Mouse (Mus musculus): ENCODE measurements around the gene Gulp1. TPM values are rescaled to one million over a fixed set of nuclear protein-coding genes. Genes with fewer than 3 reads are reported as not detected.

Gulp1 gene
- polyA plus RNA-seq, 1 experiment from 2014 or later, result 8.4 TPM

GRCm38 (mm10) chr1:44679415-44679814, 128.1 kb downstream of the Gulp1 start:
- H3K36me3 ChIP-seq (replicated peaks; ENCODE audit: control insufficient read depth, insufficient read depth), result no peaks in the 10 kb centered on the region
- no peaks in the 10 kb centered on the region for H3K27me3 ChIP-seq (ENCODE audit: control insufficient read depth, insufficient read depth, low read length)
- H3K9ac ChIP-seq, result no peak overlapping the region
- no peak overlapping the region for H3K27ac ChIP-seq
- no peak for ATAC-seq (ENCODE audit: low FRiP score)
- no peak for DNase-seq (ENCODE audit: low spot score)
- no peaks in the 10 kb centered on the region for H3K4me1 ChIP-seq (replicated peaks; ENCODE audit: control insufficient read depth, insufficient read depth, low read length)
- 80% methylated on average over 3 of the region's 3 CpGs for WGBS
- no peaks in the 10 kb centered on the region for H3K9me3 ChIP-seq (ENCODE audit: control insufficient read depth, low read length)
- no peak overlapping the region for H3K4me3 ChIP-seq (replicated peaks; ENCODE audit: low read length)
- no peak overlapping the region for H3K4me2 ChIP-seq (replicated peaks)

- no peaks in the 10 kb centered on the region for H3K27me3 ChIP-seq (ENCODE audit: control insufficient read depth, insufficient read depth, low read length)
- H3K9me3 ChIP-seq (ENCODE audit: control insufficient read depth, low read length), result no peaks in the 10 kb centered on the region
- no peaks in the 10 kb centered on the region for H3K4me1 ChIP-seq (replicated peaks; ENCODE audit: control insufficient read depth, insufficient read depth, low read length)
- H3K27ac ChIP-seq, result no peak overlapping the region
- no peak overlapping the region for H3K4me3 ChIP-seq (replicated peaks; ENCODE audit: low read length)
- ATAC-seq (ENCODE audit: low FRiP score) (no peak), DNase-seq (ENCODE audit: low spot score) (no peak)
- WGBS, result 14% methylated on average over 2 of the region's 2 CpGs
- no peak overlapping the region for H3K4me2 ChIP-seq (replicated peaks)
- H3K9ac ChIP-seq, result no peak overlapping the region
- no peaks in the 10 kb centered on the region for H3K36me3 ChIP-seq (replicated peaks; ENCODE audit: control insufficient read depth, insufficient read depth)
These were observed 131.2 kb downstream of the Gulp1 start for GRCm38 (mm10) chr1:44682556-44682955.

GRCm38 (mm10) chr1:44683723-44684122, 132.4 kb downstream of the Gulp1 start:
- 0 out of 2 replicates have a peak, but pooled peaks have one; percentile 51 for ATAC-seq (ENCODE audit: low FRiP score)

GRCm38 (mm10) chr1:44720785-44721410, 169.6 kb downstream of the Gulp1 start:
- ATAC-seq (ENCODE audit: low FRiP score) (no peak), DNase-seq (ENCODE audit: low spot score) (no peak)
- no peaks in the 10 kb centered on the region for H3K27me3 ChIP-seq (ENCODE audit: control insufficient read depth, insufficient read depth, low read length)
- no peaks in the 10 kb centered on the region for H3K9me3 ChIP-seq (ENCODE audit: control insufficient read depth, low read length)
- H3K4me1 ChIP-seq (replicated peaks; ENCODE audit: control insufficient read depth, insufficient read depth, low read length), result no peaks in the 10 kb centered on the region
- H3K4me3 ChIP-seq (replicated peaks; ENCODE audit: low read length), result no peak overlapping the region
- no peak overlapping the region for H3K4me2 ChIP-seq (replicated peaks)
- no peak overlapping the region for H3K27ac ChIP-seq
- H3K36me3 ChIP-seq (replicated peaks; ENCODE audit: control insufficient read depth, insufficient read depth), result no peaks in the 10 kb centered on the region
- H3K9ac ChIP-seq, result no peak overlapping the region
- WGBS, result 53% methylated on average over 4 of the region's 4 CpGs

More at GRCm38 (mm10) chr1:44683723-44684122, 132.4 kb downstream of the Gulp1 start:
- Histone ChIP-seq H3K4me3 (replicated peaks; ENCODE audit: low read length) (no peak overlapping the region), H3K27ac (no peak overlapping the region), H3K27me3 (ENCODE audit: control insufficient read depth, insufficient read depth, low read length) (no peaks in the 10 kb centered on the region), H3K36me3 (replicated peaks; ENCODE audit: control insufficient read depth, insufficient read depth) (no peaks in the 10 kb centered on the region), H3K9ac (no peak overlapping the region), H3K4me1 (replicated peaks; ENCODE audit: control insufficient read depth, insufficient read depth, low read length) (no peaks in the 10 kb centered on the region), H3K4me2 (replicated peaks) (no peak overlapping the region), H3K9me3 (ENCODE audit: control insufficient read depth, low read length) (no peaks in the 10 kb centered on the region)
- DNase-seq (ENCODE audit: low spot score), result no peak
- 41% methylated on average over 6 of the region's 6 CpGs for WGBS

- no peak overlapping the region for H3K4me3 ChIP-seq (replicated peaks; ENCODE audit: low read length)
- DNase-seq (ENCODE audit: low spot score), result peak; percentile 48
- H3K9me3 ChIP-seq (ENCODE audit: control insufficient read depth, low read length), result no peaks in the 10 kb centered on the region
- H3K27ac ChIP-seq, result no peak overlapping the region
- no peak for ATAC-seq (ENCODE audit: low FRiP score)
- H3K4me1 ChIP-seq (replicated peaks; ENCODE audit: control insufficient read depth, insufficient read depth, low read length), result no peaks in the 10 kb centered on the region
- no peak overlapping the region for H3K9ac ChIP-seq
- no peaks in the 10 kb centered on the region for H3K27me3 ChIP-seq (ENCODE audit: control insufficient read depth, insufficient read depth, low read length)
- H3K36me3 ChIP-seq (replicated peaks; ENCODE audit: control insufficient read depth, insufficient read depth), result no peaks in the 10 kb centered on the region
- H3K4me2 ChIP-seq (replicated peaks), result no peak overlapping the region
These were observed 189.9 kb downstream of the Gulp1 start for GRCm38 (mm10) chr1:44741256-44741655.

- no peak overlapping the region for H3K9ac ChIP-seq
- WGBS, result 11% methylated on average over 2 of the region's 2 CpGs
These were observed 194.4 kb downstream of the Gulp1 start for GRCm38 (mm10) chr1:44745711-44746110.

GRCm38 (mm10) chr1:44750731-44751730, 199.7 kb downstream of the Gulp1 start:
- no peak overlapping the region for H3K4me2 ChIP-seq (replicated peaks)
- H3K27me3 ChIP-seq (ENCODE audit: control insufficient read depth, insufficient read depth, low read length), result no peaks in the 10 kb centered on the region
- WGBS, result 83% methylated on average over 5 of the region's 5 CpGs
- no peak overlapping the region for H3K9ac ChIP-seq
- ATAC-seq (ENCODE audit: low FRiP score) (no peak), DNase-seq (ENCODE audit: low spot score) (no peak)
- no peak overlapping the region for H3K27ac ChIP-seq
- H3K36me3 ChIP-seq (replicated peaks; ENCODE audit: control insufficient read depth, insufficient read depth), result no peaks in the 10 kb centered on the region
- no peaks in the 10 kb centered on the region for H3K4me1 ChIP-seq (replicated peaks; ENCODE audit: control insufficient read depth, insufficient read depth, low read length)
- no peaks in the 10 kb centered on the region for H3K9me3 ChIP-seq (ENCODE audit: control insufficient read depth, low read length)
- no peak overlapping the region for H3K4me3 ChIP-seq (replicated peaks; ENCODE audit: low read length)

More at GRCm38 (mm10) chr1:44745711-44746110, 194.4 kb downstream of the Gulp1 start:
- ATAC-seq (ENCODE audit: low FRiP score) (no peak), DNase-seq (ENCODE audit: low spot score) (peak; percentile 85)
- no peaks in the 10 kb centered on the region for H3K9me3 ChIP-seq (ENCODE audit: control insufficient read depth, low read length)
- H3K36me3 ChIP-seq (replicated peaks; ENCODE audit: control insufficient read depth, insufficient read depth), result no peaks in the 10 kb centered on the region
- H3K27ac ChIP-seq, result no peak overlapping the region
- H3K4me1 ChIP-seq (replicated peaks; ENCODE audit: control insufficient read depth, insufficient read depth, low read length), result no peaks in the 10 kb centered on the region
- no peak overlapping the region for H3K4me2 ChIP-seq (replicated peaks)
- H3K4me3 ChIP-seq (replicated peaks; ENCODE audit: low read length), result no peak overlapping the region
- H3K27me3 ChIP-seq (ENCODE audit: control insufficient read depth, insufficient read depth, low read length), result no peaks in the 10 kb centered on the region

- no peak overlapping the region for H3K9ac ChIP-seq
- 60% methylated on average over 1 of the region's 1 CpGs for WGBS
- no peak for DNase-seq (ENCODE audit: low spot score)
- no peak overlapping the region for H3K4me2 ChIP-seq (replicated peaks)
- no peaks in the 10 kb centered on the region for H3K9me3 ChIP-seq (ENCODE audit: control insufficient read depth, low read length)
- H3K4me1 ChIP-seq (replicated peaks; ENCODE audit: control insufficient read depth, insufficient read depth, low read length), result no peaks in the 10 kb centered on the region
- no peak overlapping the region for H3K4me3 ChIP-seq (replicated peaks; ENCODE audit: low read length)
- ATAC-seq (ENCODE audit: low FRiP score), result no peak
- H3K36me3 ChIP-seq (replicated peaks; ENCODE audit: control insufficient read depth, insufficient read depth), result no peaks in the 10 kb centered on the region
- H3K27me3 ChIP-seq (ENCODE audit: control insufficient read depth, insufficient read depth, low read length), result no peaks in the 10 kb centered on the region
- H3K27ac ChIP-seq, result no peak overlapping the region
These were observed 226.9 kb downstream of the Gulp1 start for GRCm38 (mm10) chr1:44778251-44778650.

GRCm38 (mm10) chr1:44803594-44804372, 252.5 kb downstream of the Gulp1 start:
- DNase-seq (ENCODE audit: low spot score) (no peak), ATAC-seq (ENCODE audit: low FRiP score) (no peak)
- H3K36me3 ChIP-seq (replicated peaks; ENCODE audit: control insufficient read depth, insufficient read depth), result no peaks in the 10 kb centered on the region
- WGBS, result 77% methylated on average over 4 of the region's 4 CpGs
- no peak overlapping the region for H3K4me3 ChIP-seq (replicated peaks; ENCODE audit: low read length)
- no peaks in the 10 kb centered on the region for H3K9me3 ChIP-seq (ENCODE audit: control insufficient read depth, low read length)
- H3K27me3 ChIP-seq (ENCODE audit: control insufficient read depth, insufficient read depth, low read length), result no peaks in the 10 kb centered on the region
- H3K9ac ChIP-seq, result no peak overlapping the region
- H3K4me1 ChIP-seq (replicated peaks; ENCODE audit: control insufficient read depth, insufficient read depth, low read length), result no peaks in the 10 kb centered on the region
- H3K4me2 ChIP-seq (replicated peaks), result no peak overlapping the region
- no peak overlapping the region for H3K27ac ChIP-seq
